Mouse (Mus musculus) midbrain, embryonic 16.5 days (tissue): ENCODE measurements around the gene Ttc8. TPM values are rescaled to one million over a fixed set of nuclear protein-coding genes. Genes with fewer than 3 reads are reported as not detected.

Experiments used
- ATAC-seq: fragments of 200-750 bp; cut with Nextera tagmentation; 2 replicates; pipeline ENCODE4 v1.8.0; 2017; ENCODE audit warnings: moderate TSS enrichment
- H3K27ac ChIP-seq: fragments of 300-500 bp; sonication (generic); 2 replicates; pipeline ENCODE4 v1.5.1; 2014; ENCODE audit warnings: mild to moderate bottlenecking, low read length, mixed read lengths
- H3K27me3 ChIP-seq: fragments of 300-500 bp; sonication (generic); 2 replicates; pipeline ENCODE4 v1.6.1; 2014; ENCODE audit warnings: low read depth, low read length, mixed read lengths; ENCODE audit not compliant: control insufficient read depth, insufficient read depth
- H3K36me3 ChIP-seq: fragments of 300-500 bp; sonication (generic); 2 replicates; pipeline ENCODE4 v1.6.1; 2014; ENCODE audit warnings: mild to moderate bottlenecking, low read length, moderate library complexity, mixed read lengths; ENCODE audit not compliant: control insufficient read depth, insufficient read depth
- H3K4me1 ChIP-seq: fragments of 300-500 bp; sonication (generic); 2 replicates; pipeline ENCODE4 v1.6.1; 2014; ENCODE audit warnings: mild to moderate bottlenecking, low read length, mixed read lengths; ENCODE audit not compliant: control insufficient read depth, insufficient read depth
- H3K4me2 ChIP-seq: fragments of 300-500 bp; sonication (generic); 2 replicates; pipeline ENCODE4 v1.6.1; 2014; ENCODE audit warnings: mild to moderate bottlenecking, low read length, mixed read lengths
- H3K4me3 ChIP-seq: fragments of 300-500 bp; sonication (generic); 2 replicates; pipeline ENCODE4 v1.5.1; 2014; ENCODE audit warnings: low read depth, mild to moderate bottlenecking, low read length, moderate library complexity, mixed read lengths
- H3K9ac ChIP-seq: fragments of 300-500 bp; sonication (generic); 2 replicates; pipeline ENCODE4 v1.6.1; 2014; ENCODE audit warnings: low read depth, low read length, mixed read lengths
- H3K9me3 ChIP-seq: fragments of 300-500 bp; sonication (generic); replicated peaks from 2 replicates; pipeline ENCODE4 v1.6.1; 2014; ENCODE audit warnings: mild to moderate bottlenecking, low read length, mixed read lengths; ENCODE audit not compliant: control insufficient read depth, poor library complexity, severe bottlenecking
- WGBS: fragments of 180-500 bp; shearing (Covaris S2); extraction: QIAGEN DNeasy Blood & Tissue Kit; methylation state at CpG from one replicate; pipeline ENCODE4 v1.1.7; 2014; 5-methylcytosine and 5-hydroxymethylcytosine counted together
- polyA plus RNA-seq: library from polyadenylated mRNA; unstranded; fragments of >200 nt; fragmentation: Nextera tagmentation; extraction: Ambion mirVana; gene quantifications from 2 replicates; pipeline ENCODE4 v1.2.1, GENCODE M21; 2015

Gene Ttc8
- polyA plus RNA-seq, 1 experiment from 2014 or later = 40.9 TPM

DNA sequence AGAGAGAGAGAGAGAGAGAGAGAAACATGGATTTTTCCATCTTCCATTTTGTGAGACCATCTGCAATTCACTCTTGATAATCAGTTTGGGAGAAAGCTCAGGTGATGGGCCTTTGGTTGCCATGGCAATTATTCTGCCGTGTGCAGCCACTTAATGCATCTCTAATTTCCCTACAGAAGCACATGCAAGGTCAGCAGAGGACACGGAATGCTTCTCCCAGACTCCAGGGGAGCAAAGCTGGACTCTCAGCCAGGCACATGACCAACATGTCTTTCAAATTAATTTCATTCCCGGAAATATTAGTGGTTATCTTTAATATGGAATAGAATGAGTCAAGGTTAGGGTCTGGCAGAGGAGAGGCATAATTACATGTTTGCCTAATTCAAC is 71.4 kb downstream of the Ttc8 start:
- Histone ChIP-seq H3K4me2 (no peak overlapping the region), H3K4me3 (no peak overlapping the region), H3K27me3 (no peaks in the 10 kb centered on the region), H3K36me3 (no peaks in the 10 kb centered on the region), H3K9me3 (no peaks in the 10 kb centered on the region), H3K9ac (no peak overlapping the region), H3K27ac (peak overlapping the region; percentile 85), H3K4me1 (peaks cover 17% of the 10 kb centered on the region)
- peak; percentile 77 for ATAC-seq
- WGBS = 27% methylated on average over 3 of the region's 3 CpGs

DNA sequence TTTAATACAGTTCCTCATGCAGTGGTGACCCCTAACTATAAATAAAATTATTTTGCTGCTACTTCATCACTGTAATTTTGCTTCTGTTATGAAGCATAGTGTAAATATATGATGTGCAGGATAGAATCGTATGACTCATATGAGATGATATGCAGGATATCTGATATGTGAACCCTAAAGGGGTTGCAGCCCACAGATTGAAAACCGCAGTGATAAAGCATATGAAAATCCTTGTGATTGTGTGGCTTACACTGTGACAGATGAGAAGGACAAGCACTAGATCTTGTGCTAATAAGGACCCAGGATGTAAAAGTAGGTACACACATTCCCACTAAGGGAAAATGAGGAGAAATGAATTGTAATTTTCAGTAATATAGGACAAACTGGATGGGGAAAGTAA is 73.4 kb downstream of the Ttc8 start:
- Histone ChIP-seq H3K4me3 (no peak overlapping the region), H3K4me1 (peaks cover 17% of the 10 kb centered on the region), H3K9ac (no peak overlapping the region), H3K36me3 (no peaks in the 10 kb centered on the region), H3K27ac (no peak overlapping the region), H3K27me3 (no peaks in the 10 kb centered on the region), H3K4me2 (no peak overlapping the region), H3K9me3 (no peaks in the 10 kb centered on the region)
- 92% methylated on average over 2 of the region's 2 CpGs for WGBS
- no peak for ATAC-seq

- Histone ChIP-seq H3K27me3 (no peaks in the 10 kb centered on the region), H3K27ac (no peak overlapping the region), H3K4me1 (peaks cover 17% of the 10 kb centered on the region), H3K9me3 (no peaks in the 10 kb centered on the region), H3K36me3 (no peaks in the 10 kb centered on the region), H3K4me3 (no peak overlapping the region), H3K4me2 (no peak overlapping the region), H3K9ac (no peak overlapping the region)
- no peak for ATAC-seq
- WGBS = 71% methylated on average over 3 of the region's 3 CpGs
Measured at GRCm38 (mm10) chr12:98994366-98994765, 74.0 kb downstream of the Ttc8 start.

GRCm38 (mm10) chr12:98995881-98996280 is 75.5 kb downstream of the Ttc8 start:
- H3K36me3 ChIP-seq = no peaks in the 10 kb centered on the region
- H3K9me3 ChIP-seq = no peaks in the 10 kb centered on the region
- H3K27ac ChIP-seq = no peak overlapping the region
- ATAC-seq = no peak
- H3K9ac ChIP-seq = no peak overlapping the region
- no peak overlapping the region for H3K4me2 ChIP-seq
- WGBS = 94% methylated on average over 1 of the region's 1 CpGs
- no peaks in the 10 kb centered on the region for H3K27me3 ChIP-seq
- peaks cover 15% of the 10 kb centered on the region for H3K4me1 ChIP-seq
- no peak overlapping the region for H3K4me3 ChIP-seq

DNA sequence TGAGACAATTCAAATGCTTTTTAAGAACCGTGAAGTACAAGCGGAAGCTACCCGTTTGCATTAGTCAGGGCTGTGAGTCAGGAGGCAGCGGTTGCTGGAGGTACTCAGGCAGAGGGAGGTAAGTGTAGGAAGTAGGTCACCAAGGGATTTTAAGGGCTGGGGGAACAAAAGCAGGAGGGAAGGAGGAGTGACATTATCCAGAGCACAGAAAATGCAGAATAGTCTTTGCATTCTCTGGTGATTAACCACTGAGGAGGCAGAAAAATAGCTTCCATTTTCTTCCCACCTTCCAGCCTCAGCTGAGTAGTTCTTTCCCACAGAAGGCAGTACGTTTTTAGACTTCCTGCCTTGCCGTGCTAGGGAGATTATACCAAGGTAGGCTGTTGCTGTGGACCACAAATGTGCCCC is 76.2 kb downstream of the Ttc8 start:
- WGBS = 21% methylated on average over 6 of the region's 6 CpGs
- Histone ChIP-seq H3K4me2 (no peak overlapping the region), H3K36me3 (no peaks in the 10 kb centered on the region), H3K9me3 (no peaks in the 10 kb centered on the region), H3K9ac (no peak overlapping the region), H3K4me3 (no peak overlapping the region), H3K27me3 (no peaks in the 10 kb centered on the region), H3K27ac (peak overlapping the region; percentile 41; the same call in 1 of the 2 replicates), H3K4me1 (peaks cover 9% of the 10 kb centered on the region)
- no peak for ATAC-seq

- no peak overlapping the region for H3K9ac ChIP-seq
- 96% methylated on average over 5 of the region's 5 CpGs for WGBS
- no peaks in the 10 kb centered on the region for H3K9me3 ChIP-seq
- peak overlapping the region; percentile 41; the same call in 1 of the 2 replicates for H3K27ac ChIP-seq
- H3K36me3 ChIP-seq = no peaks in the 10 kb centered on the region
- ATAC-seq = no peak
- no peaks in the 10 kb centered on the region for H3K27me3 ChIP-seq
- H3K4me3 ChIP-seq = no peak overlapping the region
- H3K4me1 ChIP-seq = peaks cover 6% of the 10 kb centered on the region
- H3K4me2 ChIP-seq = no peak overlapping the region
Measured at GRCm38 (mm10) chr12:98997046-98997445, 76.7 kb downstream of the Ttc8 start.

- Histone ChIP-seq H3K36me3 (no peaks in the 10 kb centered on the region), H3K4me1 (peaks cover 3% of the 10 kb centered on the region; the same call in 1 of the 2 replicates), H3K4me2 (no peak overlapping the region), H3K4me3 (no peak overlapping the region), H3K27ac (no peak overlapping the region), H3K9me3 (no peaks in the 10 kb centered on the region), H3K27me3 (no peaks in the 10 kb centered on the region), H3K9ac (no peak overlapping the region)
- no peak for ATAC-seq
- WGBS = 91% methylated on average over 10 of the region's 10 CpGs
Measured at GRCm38 (mm10) chr12:98998662-98999428, 78.5 kb downstream of the Ttc8 start.

DNA sequence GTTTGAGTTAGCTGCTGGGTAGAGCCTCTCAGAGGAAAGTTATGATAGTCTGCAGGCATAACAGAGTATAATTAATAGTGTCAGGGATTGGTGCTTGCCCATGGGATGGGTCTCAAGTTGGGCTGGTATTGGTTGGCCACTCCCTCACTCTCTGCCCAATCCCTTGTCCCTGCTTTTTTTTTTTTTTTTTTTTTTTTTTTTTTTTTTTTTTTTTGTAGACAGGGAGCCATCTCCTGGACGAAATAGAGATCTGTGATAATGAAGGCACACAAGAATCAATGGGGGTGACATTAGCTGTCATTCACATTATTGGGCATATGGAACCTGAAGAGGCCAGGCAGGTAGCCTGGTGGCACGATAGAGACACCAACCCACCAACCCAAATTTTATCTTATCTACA is 79.9 kb downstream of the Ttc8 start:
- 69% methylated on average over 2 of the region's 2 CpGs for WGBS
- ATAC-seq = no peak
- H3K9ac ChIP-seq = no peak overlapping the region
- no peak overlapping the region for H3K4me2 ChIP-seq
- H3K27me3 ChIP-seq = no peaks in the 10 kb centered on the region
- H3K27ac ChIP-seq = no peak overlapping the region
- no peaks in the 10 kb centered on the region for H3K36me3 ChIP-seq
- no peaks in the 10 kb centered on the region for H3K9me3 ChIP-seq
- H3K4me3 ChIP-seq = no peak overlapping the region
- H3K4me1 ChIP-seq = peaks cover 3% of the 10 kb centered on the region; the same call in 1 of the 2 replicates

DNA sequence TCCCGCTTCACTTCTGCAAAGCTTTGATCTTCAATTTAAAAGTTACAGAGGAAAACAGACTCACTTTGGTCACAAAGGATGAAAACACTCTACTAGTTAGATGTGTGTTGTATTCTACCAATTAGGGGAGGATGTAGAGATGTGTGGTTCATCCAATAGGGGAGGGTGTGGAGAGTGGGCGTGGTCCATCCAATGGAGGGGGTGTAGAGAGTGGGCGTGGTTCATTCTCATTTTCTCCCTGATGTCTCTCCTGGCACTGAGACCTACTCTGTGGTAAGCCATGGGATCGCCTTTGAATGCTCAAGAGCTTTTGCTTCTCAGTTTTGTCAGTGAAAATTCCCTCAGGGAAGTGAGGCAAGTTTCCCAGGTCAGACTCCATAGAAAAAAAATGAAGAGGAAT is 82.7 kb downstream of the Ttc8 start:
- H3K9ac ChIP-seq = no peak overlapping the region
- no peak for ATAC-seq
- H3K9me3 ChIP-seq = no peaks in the 10 kb centered on the region
- no peaks in the 10 kb centered on the region for H3K36me3 ChIP-seq
- no peak overlapping the region for H3K4me3 ChIP-seq
- H3K27me3 ChIP-seq = no peaks in the 10 kb centered on the region
- no peak overlapping the region for H3K4me2 ChIP-seq
- no peak overlapping the region for H3K27ac ChIP-seq
- H3K4me1 ChIP-seq = no peaks in the 10 kb centered on the region
- 84% methylated on average over 4 of the region's 4 CpGs for WGBS
